Mouse (Mus musculus) thymus, postnatal 14 days (tissue): ENCODE data around the gene Sae1.

Source experiments
- DNase-seq: peaks from one replicate; pipeline ENCODE4 v3.0.0; 2021

Gene Sae1

GRCm38 (mm10) chr7:16349999-16350398 lies 37.6 kb downstream of the Sae1 start:
- no peak for DNase-seq

GRCm38 (mm10) chr7:16345297-16345696 lies 42.3 kb downstream of the Sae1 start:
- DNase-seq: no peak

GRCm38 (mm10) chr7:16344598-16344997 lies 43.0 kb downstream of the Sae1 start:
- no peak for DNase-seq

GRCm38 (mm10) chr7:16337733-16338132 lies 49.9 kb downstream of the Sae1 start:
- peak; percentile 19 for DNase-seq

- DNase-seq: no peak
These were observed 58.5 kb downstream of the Sae1 start for GRCm38 (mm10) chr7:16329146-16329545.

GRCm38 (mm10) chr7:16326607-16326971 lies 61.0 kb downstream of the Sae1 start:
- DNase-seq: no peak

GRCm38 (mm10) chr7:16325920-16326606 lies 61.5 kb downstream of the Sae1 start:
- DNase-seq: peak; percentile 65

GRCm38 (mm10) chr7:16324661-16325060 lies 62.9 kb downstream of the Sae1 start:
- no peak for DNase-seq

- DNase-seq: no peak
These were observed 67.1 kb downstream of the Sae1 start for GRCm38 (mm10) chr7:16320479-16320878.

GRCm38 (mm10) chr7:16319216-16319615 lies 68.4 kb downstream of the Sae1 start:
- DNase-seq: no peak

- DNase-seq: no peak
These were observed 70.5 kb downstream of the Sae1 start for GRCm38 (mm10) chr7:16317094-16317493.

- no peak for DNase-seq
These were observed 72.3 kb downstream of the Sae1 start for GRCm38 (mm10) chr7:16315222-16315759.

GRCm38 (mm10) chr7:16314221-16314775 lies 73.3 kb downstream of the Sae1 start:
- no peak for DNase-seq

- peak; percentile 78 for DNase-seq
These were observed 74.0 kb downstream of the Sae1 start for GRCm38 (mm10) chr7:16313481-16314220.

GRCm38 (mm10) chr7:16312672-16313311 lies 74.8 kb downstream of the Sae1 start:
- DNase-seq: peak; percentile 64

- peak; percentile 30 for DNase-seq
These were observed 75.5 kb downstream of the Sae1 start for GRCm38 (mm10) chr7:16312011-16312671.

- DNase-seq: peak; percentile 20
These were observed 76.1 kb downstream of the Sae1 start for GRCm38 (mm10) chr7:16311453-16312004.

GRCm38 (mm10) chr7:16310521-16311452 lies 76.8 kb downstream of the Sae1 start:
- peak; percentile 64 for DNase-seq

GRCm38 (mm10) chr7:16310020-16310520 lies 77.5 kb downstream of the Sae1 start:
- DNase-seq: peak; percentile 96

GRCm38 (mm10) chr7:16309318-16310019 lies 78.1 kb downstream of the Sae1 start:
- DNase-seq: peak; percentile 97
